Mouse (Mus musculus) liver, postnatal 0 days (tissue): ENCODE data around the gene Ccr8. TPM values are rescaled to one million over a fixed set of nuclear protein-coding genes. Genes with fewer than 3 reads are reported as not detected.

Source experiments
- ATAC-seq: fragments of 200-750 bp; cut with Nextera tagmentation; 2 replicates; pipeline ENCODE4 v1.8.0; 2017; ENCODE audit warnings: mild to moderate bottlenecking, moderate library complexity
- DNase-seq: peaks from one replicate; pipeline ENCODE4 v3.0.0-alpha.2; 2016
- H3K27ac ChIP-seq: fragments of 300-500 bp; sonication (generic); 2 replicates; pipeline ENCODE4 v1.5.1; 2014; ENCODE audit warnings: antibody characterized with exemption, moderate library complexity, mild to moderate bottlenecking, low read depth
- H3K27me3 ChIP-seq: fragments of 300-500 bp; sonication (generic); 2 replicates; pipeline ENCODE4 v1.6.1; 2014; ENCODE audit warnings: low read length, control low read depth, mixed read lengths; ENCODE audit not compliant: insufficient read depth
- H3K36me3 ChIP-seq: fragments of 300-500 bp; sonication (generic); replicated peaks from 2 replicates; pipeline ENCODE4 v1.6.1; 2014; ENCODE audit warnings: mild to moderate bottlenecking, control low read depth, low read length, moderate library complexity, mixed read lengths; ENCODE audit not compliant: insufficient read depth
- H3K4me1 ChIP-seq: fragments of 300-500 bp; sonication (generic); 2 replicates; pipeline ENCODE4 v1.6.1; 2014; ENCODE audit warnings: antibody characterized with exemption, mild to moderate bottlenecking, control low read depth; ENCODE audit not compliant: insufficient read depth
- H3K4me2 ChIP-seq: fragments of 300-500 bp; sonication (generic); 2 replicates; pipeline ENCODE4 v1.6.1; 2014; ENCODE audit warnings: low read depth, mild to moderate bottlenecking, low read length, moderate library complexity, mixed read lengths
- H3K4me3 ChIP-seq: fragments of 300-500 bp; sonication (generic); 2 replicates; pipeline ENCODE4 v1.5.1; 2014; ENCODE audit warnings: low read depth, low read length
- H3K9ac ChIP-seq: fragments of 300-500 bp; sonication (generic); replicated peaks from 2 replicates; pipeline ENCODE4 v1.6.1; 2014; ENCODE audit warnings: mild to moderate bottlenecking, moderate library complexity
- H3K9me3 ChIP-seq: fragments of 300-500 bp; sonication (generic); 2 replicates; pipeline ENCODE4 v1.6.1; 2016; ENCODE audit warnings: mild to moderate bottlenecking, control low read depth, low read length, mixed read lengths
- CTCF ChIP-seq: sonication (generic); IDR thresholded peaks from 2 replicates; pipeline ENCODE4 v1.5.1; 2016; ENCODE audit warnings: antibody characterized with exemption, low read depth
- EP300 ChIP-seq: IDR thresholded peaks from 2 replicates; pipeline ENCODE4 v1.6.1; 2016; ENCODE audit warnings: antibody characterized with exemption, low read depth, mild to moderate bottlenecking
- WGBS: fragments of 180-500 bp; shearing (Covaris S2); extraction: QIAGEN DNeasy Blood & Tissue Kit; methylation state at CpG from one replicate; pipeline ENCODE4 v1.1.7; 2014; ENCODE audit not compliant: insufficient replicate concordance; 5-methylcytosine and 5-hydroxymethylcytosine counted together
- polyA plus RNA-seq: library from polyadenylated mRNA; unstranded; fragments of >200 nt; fragmentation: Nextera tagmentation; extraction: Ambion mirVana; gene quantifications from 2 replicates; pipeline ENCODE4 v1.2.1, GENCODE M21; 2015

The Ccr8 gene
- polyA plus RNA-seq, 1 experiment from 2014 or later: not detected

DNA sequence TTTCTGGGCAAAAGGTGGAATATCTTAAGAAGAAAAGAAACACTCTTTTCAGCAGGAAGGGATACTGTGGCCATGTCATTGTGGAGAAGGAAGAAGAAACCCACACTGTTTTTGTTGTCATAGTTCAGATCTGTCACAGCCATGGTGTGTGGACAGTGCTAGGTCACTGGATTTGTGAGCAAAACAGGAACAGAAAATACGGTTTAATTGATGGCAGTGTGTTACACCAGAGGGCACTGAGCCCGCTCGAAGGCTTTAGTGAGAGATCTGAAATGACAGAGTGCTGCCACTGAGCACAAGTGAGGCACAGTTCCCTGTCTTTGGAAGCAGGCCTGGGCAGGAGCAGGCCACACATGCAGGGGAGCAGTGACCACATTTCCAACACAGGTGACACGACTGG lies 26.3 kb downstream of the Ccr8 start:
- TF ChIP-seq EP300 (no peak), CTCF (no peak)
- no peak for DNase-seq
- H3K4me3 ChIP-seq: no peak overlapping the region
- H3K27ac ChIP-seq: peak overlapping the region; percentile 89; the same call in 1 of the 2 replicates
- WGBS: 61% methylated on average over 4 of the region's 4 CpGs
- ATAC-seq: no peak
- peaks cover 63% of the 10 kb centered on the region for H3K36me3 ChIP-seq
- no peak overlapping the region; the same call in 1 of the 2 replicates for H3K9ac ChIP-seq
- peaks cover 24% of the 10 kb centered on the region for H3K4me1 ChIP-seq
- H3K4me2 ChIP-seq: peak overlapping the region; percentile 63; the same call in 1 of the 2 replicates
- H3K27me3 ChIP-seq: no peaks in the 10 kb centered on the region
- H3K9me3 ChIP-seq: no peaks in the 10 kb centered on the region

DNA sequence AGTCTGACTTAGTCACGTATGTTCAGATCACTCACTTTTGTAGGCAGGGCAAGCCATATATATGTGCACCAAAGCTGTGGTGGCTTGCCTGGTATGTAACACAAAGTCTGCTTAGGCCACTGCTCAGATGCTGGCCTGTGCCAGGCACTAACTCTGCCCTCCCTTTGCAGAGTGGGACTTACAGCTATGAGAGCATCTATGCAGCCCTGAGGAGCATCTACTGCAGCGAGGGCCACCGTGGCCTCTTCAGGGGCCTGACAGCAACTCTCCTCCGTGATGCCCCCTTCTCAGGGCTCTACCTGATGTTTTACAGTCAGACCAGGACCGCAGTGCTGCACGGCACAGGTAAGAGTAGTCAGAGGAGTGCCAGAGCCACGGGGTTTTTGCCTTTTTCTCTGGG lies 28.6 kb downstream of the Ccr8 start:
- Histone ChIP-seq H3K27ac (no peak overlapping the region), H3K36me3 (peaks cover 75% of the 10 kb centered on the region), H3K4me2 (no peak overlapping the region)

DNA sequence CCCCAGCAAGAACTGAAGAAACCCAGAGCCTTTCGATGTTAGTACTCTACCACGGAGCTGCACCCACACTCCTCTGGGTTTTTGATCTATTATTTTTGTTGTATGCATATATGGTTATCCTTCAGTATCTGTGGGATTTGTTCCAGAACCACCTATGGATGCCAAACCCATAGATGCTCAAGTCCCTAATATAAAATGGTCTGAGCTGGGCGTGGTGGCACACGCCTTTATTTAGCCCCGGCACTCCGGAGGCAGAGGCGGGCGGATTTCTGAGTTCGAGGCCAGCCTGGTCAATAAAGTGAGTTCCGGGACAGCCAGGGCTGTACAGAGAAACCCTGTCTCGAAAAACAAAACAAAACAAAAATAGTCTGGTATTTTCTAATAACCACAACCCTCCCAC lies 35.0 kb downstream of the Ccr8 start:
- 41% methylated on average over 11 of the region's 11 CpGs for WGBS
- Histone ChIP-seq H3K9me3 (no peaks in the 10 kb centered on the region), H3K4me3 (peak overlapping the region; percentile 98), H3K27me3 (no peaks in the 10 kb centered on the region), H3K4me1 (peaks cover 12% of the 10 kb centered on the region), H3K27ac (peak overlapping the region; percentile 85), H3K36me3 (peaks cover 56% of the 10 kb centered on the region), H3K9ac (peak overlapping the region; percentile 59), H3K4me2 (peak overlapping the region; percentile 85)
- ATAC-seq (peak; percentile 4; the same call in 1 of the 2 replicates), DNase-seq (peak; percentile 20)
- TF ChIP-seq EP300: no peak
- TF ChIP-seq CTCF: no peak

More for the DNA sequence above, 28.6 kb downstream of the Ccr8 start:
- Histone ChIP-seq H3K9me3 (no peaks in the 10 kb centered on the region), H3K4me3 (no peak overlapping the region), H3K27me3 (no peaks in the 10 kb centered on the region), H3K9ac (no peak overlapping the region), H3K4me1 (peaks cover 13% of the 10 kb centered on the region)
- ATAC-seq (no peak), DNase-seq (no peak)
- no peak for TF ChIP-seq EP300
- no peak for TF ChIP-seq CTCF
- WGBS: 92% methylated on average over 7 of the region's 7 CpGs

DNA sequence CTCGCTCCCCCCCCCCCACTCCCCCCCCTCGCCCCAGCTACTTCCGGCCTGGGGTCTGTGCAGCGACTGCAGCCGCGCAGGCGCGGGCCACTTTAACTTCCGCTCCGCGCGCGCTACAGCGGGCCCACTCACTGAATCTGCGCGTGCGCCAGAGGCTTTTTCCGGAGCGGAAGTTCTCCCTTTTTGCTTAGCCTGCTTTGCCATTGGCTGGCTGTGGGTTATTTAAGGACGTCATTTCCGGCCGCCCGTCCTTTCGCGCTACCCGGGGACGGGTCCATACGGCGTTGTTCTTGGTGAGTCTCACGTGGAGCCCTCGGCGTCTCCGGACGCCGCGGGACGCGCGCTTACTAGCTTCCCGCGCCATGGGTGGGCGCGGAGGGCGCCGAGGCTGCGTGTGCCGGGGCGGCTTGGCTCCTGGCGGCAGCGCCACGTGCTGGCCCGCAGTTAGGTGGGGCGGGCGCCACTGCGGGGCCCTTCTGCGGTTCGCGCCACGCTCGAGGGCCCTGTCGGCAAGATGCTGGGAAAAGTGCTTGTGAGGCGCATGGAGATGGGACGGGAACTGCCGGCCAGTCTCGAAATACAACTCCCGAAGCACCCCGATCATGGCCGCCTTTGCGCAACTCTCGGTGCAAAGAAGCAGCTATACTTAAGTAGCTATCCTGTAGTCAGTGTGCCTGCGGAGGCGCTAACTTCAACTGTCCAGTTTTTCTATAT lies 35.8 kb downstream of the Ccr8 start, which contains the start of gene Rpsa:
Rpsa (plus strand) TSS at position 152 of the 714 bp plus-strand sequence.
- Histone ChIP-seq H3K27me3 (no peaks in the 10 kb centered on the region), H3K4me3 (peak within 1 kb of the TSS; percentile 98), H3K4me1 (peaks cover 12% of the 10 kb centered on the region), H3K36me3 (peaks cover 55% of the 10 kb centered on the region), H3K4me2 (peak within 1 kb of the TSS; percentile 85), H3K9me3 (no peaks in the 10 kb centered on the region), H3K27ac (peak within 1 kb of the TSS; percentile 94), H3K9ac (peak within 1 kb of the TSS; percentile 97)
- peak; percentile 96 for DNase-seq
- WGBS: 1% methylated on average over 71 of the region's 72 CpGs
- no peak for TF ChIP-seq EP300
- TF ChIP-seq CTCF: no peak
- ATAC-seq: peak; percentile 95

DNA sequence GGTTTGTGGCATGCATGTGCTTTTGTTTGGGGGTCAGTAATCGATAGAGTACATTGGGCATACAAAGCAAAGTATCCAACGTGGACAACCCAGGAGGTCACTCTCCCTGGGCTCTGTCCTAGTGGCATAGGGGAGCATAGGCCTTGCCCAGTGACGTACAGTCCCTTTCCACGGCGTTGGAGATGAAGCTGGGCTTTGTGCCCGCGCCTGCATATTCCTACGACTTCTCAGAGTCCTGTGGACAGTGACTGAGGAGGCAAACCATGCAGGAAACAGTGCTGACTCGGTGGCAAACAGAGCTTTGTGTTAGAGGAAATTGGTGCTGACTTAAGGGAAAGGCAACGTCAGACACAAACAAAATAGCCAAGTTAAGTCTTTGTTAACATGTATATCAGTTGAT lies 37.4 kb downstream of the Ccr8 start:
- no peak for ATAC-seq
- peak overlapping the region; percentile 85 for H3K4me2 ChIP-seq
- H3K4me1 ChIP-seq: peaks cover 12% of the 10 kb centered on the region
- peak overlapping the region; percentile 97 for H3K9ac ChIP-seq
- no peak for TF ChIP-seq CTCF
- TF ChIP-seq EP300: no peak
- H3K4me3 ChIP-seq: peak overlapping the region; percentile 98
- DNase-seq: peak; percentile 19
- WGBS: 37% methylated on average over 10 of the region's 10 CpGs
- H3K27me3 ChIP-seq: no peaks in the 10 kb centered on the region
- peaks cover 41% of the 10 kb centered on the region for H3K36me3 ChIP-seq
- no peaks in the 10 kb centered on the region for H3K9me3 ChIP-seq
- peak overlapping the region; percentile 22; the same call in 1 of the 2 replicates for H3K27ac ChIP-seq

DNA sequence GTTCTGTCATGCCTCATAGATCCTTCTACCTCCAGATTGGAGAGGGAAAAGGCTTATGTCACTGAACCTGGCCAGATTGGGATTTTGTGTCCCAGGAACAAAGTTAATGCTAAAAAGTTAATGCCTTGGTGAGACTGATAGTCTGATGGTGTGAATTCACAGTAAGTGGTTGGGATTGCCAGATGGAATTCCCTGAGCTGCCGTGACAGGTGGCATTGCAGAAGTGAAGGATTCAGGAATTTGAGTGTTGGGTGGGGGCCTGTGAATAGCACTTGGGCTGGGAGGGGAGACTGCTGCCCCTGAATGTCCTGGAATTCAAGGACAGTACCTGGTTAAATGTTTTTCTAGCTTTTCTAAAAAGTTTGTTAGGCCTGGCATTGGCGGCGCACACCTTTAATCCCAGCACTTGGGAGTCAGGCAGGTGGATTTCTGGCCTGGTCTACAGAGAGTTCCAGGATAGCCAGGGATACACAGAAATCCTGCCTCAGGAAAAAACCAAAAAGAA lies 39.9 kb downstream of the Ccr8 start:
- WGBS: 91% methylated on average over 3 of the region's 3 CpGs
- H3K4me2 ChIP-seq: no peak overlapping the region
- H3K27ac ChIP-seq: no peak overlapping the region

More for the DNA sequence above, 39.9 kb downstream of the Ccr8 start:
- H3K4me3 ChIP-seq: no peak overlapping the region
- no peak overlapping the region; the same call in 1 of the 2 replicates for H3K9ac ChIP-seq
- no peaks in the 10 kb centered on the region for H3K27me3 ChIP-seq
- peaks cover 10% of the 10 kb centered on the region for H3K4me1 ChIP-seq
- no peak for TF ChIP-seq EP300
- no peak for TF ChIP-seq CTCF
- no peaks in the 10 kb centered on the region for H3K9me3 ChIP-seq
- no peak for DNase-seq
- ATAC-seq: no peak
- H3K36me3 ChIP-seq: peaks cover 39% of the 10 kb centered on the region
